Mouse (Mus musculus): Measurements from ENCODE around the gene Shisal2b. TPM values are rescaled to one million over a fixed set of nuclear protein-coding genes. Genes with fewer than 3 reads are reported as not detected.
"Not testable (repeated sequence)": the region's sequence is repeated elsewhere in the genome, so short reads cannot be mapped to it uniquely, and the experiment has no call there.

Shisal2b gene
- polyA plus RNA-seq (2014; fragmentation: Nextera tagmentation; extraction: Ambion mirVana), result 0.37 and 0.70 TPM in 2 replicates

DNA sequence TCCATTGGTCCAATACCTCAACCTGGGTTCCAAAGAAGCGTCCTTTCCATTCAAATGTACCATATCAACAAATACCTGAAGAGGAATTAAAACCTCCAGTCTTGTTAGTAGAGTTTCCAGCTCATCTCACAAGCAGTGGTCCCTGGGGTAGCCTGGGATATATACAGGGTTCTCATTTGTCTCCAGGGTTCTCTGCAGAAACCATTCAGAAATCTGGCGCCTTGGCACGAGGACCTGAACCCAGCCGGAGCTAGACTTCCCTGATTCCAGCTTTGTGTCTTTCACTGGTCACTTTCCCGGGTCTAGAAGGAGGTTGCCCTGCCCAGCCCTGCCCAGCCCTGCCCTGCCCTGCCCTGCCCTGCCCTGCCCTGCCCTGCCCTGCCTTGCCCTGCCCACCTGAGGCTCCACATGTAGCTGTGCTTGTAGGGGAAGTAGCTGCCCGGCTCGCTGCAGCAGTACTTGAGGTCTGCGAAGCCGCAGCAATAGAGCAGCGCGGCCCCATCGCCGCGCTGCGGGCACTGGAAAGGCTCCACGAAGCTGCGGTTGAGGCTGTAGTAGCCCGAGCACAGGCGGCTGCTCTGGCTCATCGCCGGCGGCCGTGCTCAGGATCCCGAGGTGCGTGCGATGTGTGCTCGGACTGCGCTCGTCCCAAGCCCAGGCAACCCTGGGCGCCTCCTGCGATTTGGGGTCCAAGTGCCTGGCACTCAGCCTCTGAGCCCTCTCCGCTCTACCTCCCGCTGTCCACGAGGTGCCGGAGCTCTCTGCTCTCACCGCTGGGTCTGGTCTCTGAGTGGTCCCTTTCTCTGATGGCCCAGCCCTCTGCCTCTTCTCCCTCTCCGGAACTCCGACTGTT, at the start of gene Shisal2b:
Gene Shisal2b, minus strand, starts transcription at position 767 of the 853 bp plus-strand sequence.
- peak; percentile 96 for DNase-seq (ENCODE audit: low spot score, missing footprints)
- no peak within 1 kb of the TSS for H3K27ac ChIP-seq (ENCODE audit: low read depth, low read length)
- H3K4me2 ChIP-seq, result peak within 1 kb of the TSS; percentile 90
- peak; percentile 89 for ATAC-seq (ENCODE audit: low FRiP score)
- H3K4me1 ChIP-seq (ENCODE audit: control insufficient read depth, insufficient read depth, low read length), result peaks cover 3% of the 10 kb centered on the region; the same call in 1 of the 2 replicates
- no peaks in the 10 kb centered on the region for H3K9me3 ChIP-seq (ENCODE audit: control insufficient read depth, low read length)
- peak within 1 kb of the TSS; percentile 68 for H3K9ac ChIP-seq (ENCODE audit: low read length)
- 4% methylated on average over 38 of the region's 38 CpGs for WGBS
- H3K27me3 ChIP-seq (ENCODE audit: control insufficient read depth, insufficient read depth, low read length), result peaks cover 4% of the 10 kb centered on the region
- no peaks in the 10 kb centered on the region for H3K36me3 ChIP-seq (ENCODE audit: control insufficient read depth, insufficient read depth, low read length)
- H3K4me3 ChIP-seq (ENCODE audit: low read depth, low read length), result peak within 1 kb of the TSS; percentile 43

GRCm38 (mm10) chr13:104911626-104912025, 47.9 kb upstream of the Shisal2b start:
- not testable (repeated sequence) for H3K4me2 ChIP-seq; H3K27ac ChIP-seq (ENCODE audit: low read depth, low read length); H3K27me3 ChIP-seq (ENCODE audit: control insufficient read depth, insufficient read depth, low read length); ATAC-seq (ENCODE audit: low FRiP score); H3K9me3 ChIP-seq (ENCODE audit: control insufficient read depth, low read length); H3K4me1 ChIP-seq (ENCODE audit: control insufficient read depth, insufficient read depth, low read length); DNase-seq (ENCODE audit: low spot score, missing footprints); H3K9ac ChIP-seq (ENCODE audit: low read length); H3K36me3 ChIP-seq (ENCODE audit: control insufficient read depth, insufficient read depth, low read length); H3K4me3 ChIP-seq (ENCODE audit: low read depth, low read length)
- WGBS, result 44% methylated on average over 5 of the region's 5 CpGs

DNA sequence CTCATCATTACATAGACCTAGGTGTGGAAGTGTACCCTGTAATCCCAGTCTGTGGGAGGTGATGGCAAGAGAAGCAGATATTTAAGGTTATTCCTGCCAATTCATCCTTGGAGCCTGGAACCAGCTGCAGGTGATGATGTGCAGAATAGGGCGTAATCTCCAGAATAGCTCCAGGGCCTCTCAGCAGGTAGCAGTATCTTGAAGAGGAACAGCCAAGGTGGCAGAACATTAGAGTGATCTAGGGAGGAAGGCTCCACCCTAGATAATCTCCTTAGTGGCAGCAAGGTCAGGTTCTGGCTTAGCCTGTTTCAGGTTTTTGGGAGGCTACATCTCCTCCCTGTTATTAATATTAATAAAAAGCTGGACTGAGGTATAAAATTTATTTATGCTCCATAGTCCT, 47.3 kb upstream of the Shisal2b start:
- not testable (repeated sequence) for H3K4me2 ChIP-seq; H3K27ac ChIP-seq (ENCODE audit: low read depth, low read length); ATAC-seq (ENCODE audit: low FRiP score); H3K9ac ChIP-seq (ENCODE audit: low read length); H3K4me1 ChIP-seq (ENCODE audit: control insufficient read depth, insufficient read depth, low read length); H3K9me3 ChIP-seq (ENCODE audit: control insufficient read depth, low read length); H3K36me3 ChIP-seq (ENCODE audit: control insufficient read depth, insufficient read depth, low read length); DNase-seq (ENCODE audit: low spot score, missing footprints); H3K27me3 ChIP-seq (ENCODE audit: control insufficient read depth, insufficient read depth, low read length); H3K4me3 ChIP-seq (ENCODE audit: low read depth, low read length)
- WGBS, result 91% methylated on average over 1 of the region's 1 CpGs

- no peak overlapping the region for H3K4me3 ChIP-seq (ENCODE audit: low read depth, low read length)
- H3K4me1 ChIP-seq (ENCODE audit: control insufficient read depth, insufficient read depth, low read length), result peaks cover 2% of the 10 kb centered on the region; the same call in 1 of the 2 replicates
- no peak for DNase-seq (ENCODE audit: low spot score, missing footprints)
- no peaks in the 10 kb centered on the region for H3K36me3 ChIP-seq (ENCODE audit: control insufficient read depth, insufficient read depth, low read length)
- no peak overlapping the region for H3K4me2 ChIP-seq
- no peaks in the 10 kb centered on the region for H3K27me3 ChIP-seq (ENCODE audit: control insufficient read depth, insufficient read depth, low read length)
- 56% methylated on average over 7 of the region's 7 CpGs for WGBS
- H3K9ac ChIP-seq (ENCODE audit: low read length), result no peak overlapping the region
- no peaks in the 10 kb centered on the region for H3K9me3 ChIP-seq (ENCODE audit: control insufficient read depth, low read length)
- no peak overlapping the region for H3K27ac ChIP-seq (ENCODE audit: low read depth, low read length)
- ATAC-seq (ENCODE audit: low FRiP score), result no peak
These were observed 45.0 kb upstream of the Shisal2b start for GRCm38 (mm10) chr13:104908691-104909090.

DNA sequence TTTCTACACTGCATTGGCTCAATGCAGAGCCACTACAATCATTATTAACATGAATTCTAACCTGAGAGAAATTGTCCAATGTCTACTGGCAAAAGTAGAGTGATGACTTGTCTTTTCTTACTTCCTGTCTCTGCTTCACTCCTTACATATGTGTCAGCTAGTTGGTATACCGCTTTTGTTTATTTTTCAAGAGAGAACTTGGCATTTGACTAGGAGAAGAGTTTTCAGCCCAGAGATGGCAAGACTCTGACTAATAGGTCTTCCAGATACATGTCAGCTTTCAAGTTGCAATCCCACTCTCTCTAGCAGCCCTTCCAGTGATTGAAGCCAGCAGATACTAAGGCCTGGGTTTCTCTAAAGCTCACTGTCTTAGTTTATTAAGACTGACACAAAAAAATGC, 31.1 kb upstream of the Shisal2b start:
- Histone ChIP-seq H3K4me1 (ENCODE audit: control insufficient read depth, insufficient read depth, low read length) (no peaks in the 10 kb centered on the region), H3K9ac (ENCODE audit: low read length) (no peak overlapping the region), H3K36me3 (ENCODE audit: control insufficient read depth, insufficient read depth, low read length) (no peaks in the 10 kb centered on the region), H3K4me2 (no peak overlapping the region), H3K27ac (ENCODE audit: low read depth, low read length) (no peak overlapping the region), H3K4me3 (ENCODE audit: low read depth, low read length) (no peak overlapping the region), H3K27me3 (ENCODE audit: control insufficient read depth, insufficient read depth, low read length) (no peaks in the 10 kb centered on the region), H3K9me3 (ENCODE audit: control insufficient read depth, low read length) (no peaks in the 10 kb centered on the region)
- ATAC-seq (ENCODE audit: low FRiP score), result no peak
- 93% methylated on average over 1 of the region's 1 CpGs for WGBS
- DNase-seq (ENCODE audit: low spot score, missing footprints), result no peak

GRCm38 (mm10) chr13:104892337-104892736, 28.6 kb upstream of the Shisal2b start:
- no peaks in the 10 kb centered on the region for H3K27me3 ChIP-seq (ENCODE audit: control insufficient read depth, insufficient read depth, low read length)
- H3K9me3 ChIP-seq (ENCODE audit: control insufficient read depth, low read length), result no peaks in the 10 kb centered on the region
- H3K4me2 ChIP-seq, result no peak overlapping the region
- H3K36me3 ChIP-seq (ENCODE audit: control insufficient read depth, insufficient read depth, low read length), result no peaks in the 10 kb centered on the region
- WGBS, result 70% methylated on average over 4 of the region's 4 CpGs
- DNase-seq (ENCODE audit: low spot score, missing footprints) (no peak), ATAC-seq (ENCODE audit: low FRiP score) (no peak)
- H3K4me1 ChIP-seq (ENCODE audit: control insufficient read depth, insufficient read depth, low read length), result no peaks in the 10 kb centered on the region
- no peak overlapping the region for H3K27ac ChIP-seq (ENCODE audit: low read depth, low read length)
- H3K4me3 ChIP-seq (ENCODE audit: low read depth, low read length), result no peak overlapping the region
- H3K9ac ChIP-seq (ENCODE audit: low read length), result no peak overlapping the region

GRCm38 (mm10) chr13:104886308-104887032, 22.8 kb upstream of the Shisal2b start:
- H3K36me3 ChIP-seq (ENCODE audit: control insufficient read depth, insufficient read depth, low read length), result no peaks in the 10 kb centered on the region
- DNase-seq (ENCODE audit: low spot score, missing footprints), result no peak
- H3K4me1 ChIP-seq (ENCODE audit: control insufficient read depth, insufficient read depth, low read length), result no peaks in the 10 kb centered on the region
- H3K9me3 ChIP-seq (ENCODE audit: control insufficient read depth, low read length), result no peaks in the 10 kb centered on the region
- H3K4me2 ChIP-seq, result no peak overlapping the region
- H3K27me3 ChIP-seq (ENCODE audit: control insufficient read depth, insufficient read depth, low read length), result no peaks in the 10 kb centered on the region
- H3K27ac ChIP-seq (ENCODE audit: low read depth, low read length), result no peak overlapping the region
- no peak overlapping the region for H3K4me3 ChIP-seq (ENCODE audit: low read depth, low read length)
- no peak for ATAC-seq (ENCODE audit: low FRiP score)
- H3K9ac ChIP-seq (ENCODE audit: low read length), result no peak overlapping the region
- 74% methylated on average over 7 of the region's 8 CpGs for WGBS

DNA sequence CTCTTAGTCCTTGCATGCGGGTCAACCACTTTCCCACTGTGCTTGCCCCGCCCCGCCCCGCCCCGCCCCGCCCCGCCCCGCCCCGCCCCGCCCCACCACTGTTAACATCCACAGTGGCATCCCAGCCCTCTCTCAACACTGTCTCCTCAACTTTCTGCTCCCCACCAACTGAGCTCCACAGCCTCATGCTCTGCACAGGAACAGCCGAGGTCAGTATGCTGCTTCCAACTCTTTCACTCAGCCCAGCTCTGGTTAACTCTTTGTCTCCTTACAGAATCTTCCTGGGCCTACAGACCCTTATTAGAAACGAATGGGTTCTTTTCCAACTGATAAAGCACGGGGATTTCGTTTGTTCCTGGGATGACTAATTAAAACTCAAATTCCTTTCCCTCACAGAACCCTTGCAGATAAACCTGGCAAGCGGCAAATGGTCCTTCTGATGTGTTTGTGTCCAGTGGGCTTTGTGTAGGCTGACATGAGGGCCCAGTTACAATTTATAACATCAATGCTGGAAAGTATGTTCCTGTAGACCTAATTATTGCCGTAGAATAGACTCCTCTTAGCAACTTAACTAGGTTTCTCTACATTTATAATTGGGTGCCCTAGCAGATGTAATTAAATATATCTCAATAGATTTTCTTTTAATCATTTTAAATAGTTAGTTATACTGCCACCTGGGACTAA, 20.0 kb upstream of the Shisal2b start:
- no peak overlapping the region for H3K27ac ChIP-seq (ENCODE audit: low read depth, low read length)
- H3K9me3 ChIP-seq (ENCODE audit: control insufficient read depth, low read length), result no peaks in the 10 kb centered on the region
- ATAC-seq (ENCODE audit: low FRiP score) (no peak), DNase-seq (ENCODE audit: low spot score, missing footprints) (peak; percentile 83)
- H3K9ac ChIP-seq (ENCODE audit: low read length), result no peak overlapping the region
- H3K27me3 ChIP-seq (ENCODE audit: control insufficient read depth, insufficient read depth, low read length), result no peaks in the 10 kb centered on the region
- no peaks in the 10 kb centered on the region for H3K4me1 ChIP-seq (ENCODE audit: control insufficient read depth, insufficient read depth, low read length)
- 34% methylated on average over 16 of the region's 16 CpGs for WGBS
- H3K36me3 ChIP-seq (ENCODE audit: control insufficient read depth, insufficient read depth, low read length), result no peaks in the 10 kb centered on the region
- no peak overlapping the region for H3K4me3 ChIP-seq (ENCODE audit: low read depth, low read length)
- H3K4me2 ChIP-seq, result no peak overlapping the region

Measured in midbrain, embryonic 11.5 days (tissue).